Mouse (Mus musculus): ENCODE measurements at regions not wholly inside any gene's neighbourhood (a gene's known extent, or its start where the extent isn't known, plus 50 kb on each side); places are given as distances from the start of the nearest gene placed in this dataset.

GRCm38 (mm10) chr5:138875180-138876076, 55.5 kb downstream of the Gm5294 start:
- no peaks in the 10 kb centered on the region for H3K36me3 ChIP-seq (replicated peaks)
- no peak overlapping the region for H3K4me3 ChIP-seq
- no peaks in the 10 kb centered on the region for H3K27me3 ChIP-seq (ENCODE audit: poor library complexity, severe bottlenecking)
- H3K9me3 ChIP-seq, result no peaks in the 10 kb centered on the region
- 80% methylated on average over 24 of the region's 24 CpGs for WGBS
- DNase-seq (ENCODE audit: extremely low spot score, low spot score), result no peak
- H3K4me1 ChIP-seq, result peaks cover 9% of the 10 kb centered on the region
- no peak overlapping the region; the same call in 1 of the 2 replicates for H3K27ac ChIP-seq

GRCm38 (mm10) chr5:138881649-138882226, 61.9 kb downstream of the Gm5294 start:
- DNase-seq (ENCODE audit: extremely low spot score, low spot score), result no peak
- WGBS, result 57% methylated on average over 9 of the region's 9 CpGs
- 0 out of 2 replicates have a peak overlapping the region, but pooled peaks have one; percentile 1 for H3K27ac ChIP-seq
- H3K4me3 ChIP-seq, result no peak overlapping the region
- no peaks in the 10 kb centered on the region for H3K36me3 ChIP-seq (replicated peaks)
- no peaks in the 10 kb centered on the region for H3K9me3 ChIP-seq
- 0 out of 2 replicates have a peak, but pooled peaks cover 6% of the 10 kb centered on the region for H3K27me3 ChIP-seq (ENCODE audit: poor library complexity, severe bottlenecking)
- peaks cover 18% of the 10 kb centered on the region for H3K4me1 ChIP-seq

GRCm38 (mm10) chr5:138883573-138883972, 63.7 kb downstream of the Gm5294 start:
- WGBS, result 68% methylated on average over 9 of the region's 9 CpGs

GRCm38 (mm10) chr5:138885905-138886304, 66.0 kb downstream of the Gm5294 start:
- Histone ChIP-seq H3K27me3 (ENCODE audit: poor library complexity, severe bottlenecking) (0 out of 2 replicates have a peak, but pooled peaks cover 6% of the 10 kb centered on the region), H3K4me3 (no peak overlapping the region), H3K9me3 (no peaks in the 10 kb centered on the region), H3K27ac (no peak overlapping the region), H3K4me1 (peaks cover 18% of the 10 kb centered on the region), H3K36me3 (replicated peaks) (no peaks in the 10 kb centered on the region)
- DNase-seq (ENCODE audit: extremely low spot score, low spot score), result no peak
- WGBS, result 83% methylated on average over 3 of the region's 3 CpGs

More at GRCm38 (mm10) chr5:138883573-138883972, 63.7 kb downstream of the Gm5294 start:
- no peak for DNase-seq (ENCODE audit: extremely low spot score, low spot score)
- Histone ChIP-seq H3K36me3 (replicated peaks) (no peaks in the 10 kb centered on the region), H3K9me3 (no peaks in the 10 kb centered on the region), H3K27me3 (ENCODE audit: poor library complexity, severe bottlenecking) (0 out of 2 replicates have a peak, but pooled peaks cover 6% of the 10 kb centered on the region), H3K4me1 (peaks cover 18% of the 10 kb centered on the region), H3K4me3 (no peak overlapping the region), H3K27ac (peak overlapping the region; percentile 44; the same call in 1 of the 2 replicates)

GRCm38 (mm10) chr5:138888749-138889148, 68.9 kb downstream of the Gm5294 start:
- Histone ChIP-seq H3K27me3 (ENCODE audit: poor library complexity, severe bottlenecking) (0 out of 2 replicates have a peak, but pooled peaks cover 4% of the 10 kb centered on the region), H3K4me3 (no peak overlapping the region), H3K9me3 (no peaks in the 10 kb centered on the region), H3K27ac (no peak overlapping the region), H3K36me3 (replicated peaks) (no peaks in the 10 kb centered on the region), H3K4me1 (peaks cover under 1% of the 10 kb centered on the region; the same call in 1 of the 2 replicates)
- 56% methylated on average over 9 of the region's 9 CpGs for WGBS
- DNase-seq (ENCODE audit: extremely low spot score, low spot score), result no peak

GRCm38 (mm10) chr5:138889760-138890159, 69.9 kb downstream of the Gm5294 start:
- H3K27me3 ChIP-seq (ENCODE audit: poor library complexity, severe bottlenecking), result no peaks in the 10 kb centered on the region
- no peak overlapping the region for H3K27ac ChIP-seq
- no peaks in the 10 kb centered on the region for H3K36me3 ChIP-seq (replicated peaks)
- no peaks in the 10 kb centered on the region for H3K4me1 ChIP-seq
- H3K4me3 ChIP-seq, result no peak overlapping the region
- WGBS, result 89% methylated on average over 5 of the region's 5 CpGs
- no peaks in the 10 kb centered on the region for H3K9me3 ChIP-seq
- DNase-seq (ENCODE audit: extremely low spot score, low spot score), result no peak

GRCm38 (mm10) chr5:138894496-138894895, 74.6 kb downstream of the Gm5294 start:
- Histone ChIP-seq H3K36me3 (replicated peaks) (no peaks in the 10 kb centered on the region), H3K9me3 (no peaks in the 10 kb centered on the region), H3K27me3 (ENCODE audit: poor library complexity, severe bottlenecking) (no peaks in the 10 kb centered on the region), H3K27ac (no peak overlapping the region), H3K4me1 (peaks cover 10% of the 10 kb centered on the region), H3K4me3 (no peak overlapping the region)
- no peak for DNase-seq (ENCODE audit: extremely low spot score, low spot score)
- 92% methylated on average over 13 of the region's 13 CpGs for WGBS

GRCm38 (mm10) chr5:138897255-138897654, 77.4 kb downstream of the Gm5294 start:
- Histone ChIP-seq H3K9me3 (no peaks in the 10 kb centered on the region), H3K27me3 (ENCODE audit: poor library complexity, severe bottlenecking) (no peaks in the 10 kb centered on the region), H3K27ac (no peak overlapping the region), H3K36me3 (replicated peaks) (no peaks in the 10 kb centered on the region), H3K4me1 (peaks cover 10% of the 10 kb centered on the region), H3K4me3 (no peak overlapping the region)
- no peak for DNase-seq (ENCODE audit: extremely low spot score, low spot score)

- Histone ChIP-seq H3K27ac (0 out of 2 replicates have a peak overlapping the region, but pooled peaks have one; percentile 35), H3K4me1 (peaks cover 10% of the 10 kb centered on the region), H3K9me3 (no peaks in the 10 kb centered on the region), H3K36me3 (replicated peaks) (no peaks in the 10 kb centered on the region), H3K4me3 (no peak overlapping the region), H3K27me3 (ENCODE audit: poor library complexity, severe bottlenecking) (no peaks in the 10 kb centered on the region)
- DNase-seq (ENCODE audit: extremely low spot score, low spot score), result no peak
- 62% methylated on average over 7 of the region's 7 CpGs for WGBS
These were observed 78.6 kb downstream of the Gm5294 start for GRCm38 (mm10) chr5:138898440-138898839.

- H3K36me3 ChIP-seq (replicated peaks), result no peaks in the 10 kb centered on the region
- 90% methylated on average over 15 of the region's 15 CpGs for WGBS
- no peak for DNase-seq (ENCODE audit: extremely low spot score, low spot score)
- peaks cover 10% of the 10 kb centered on the region for H3K4me1 ChIP-seq
- H3K9me3 ChIP-seq, result no peaks in the 10 kb centered on the region
- H3K27ac ChIP-seq, result no peak overlapping the region
- no peak overlapping the region for H3K4me3 ChIP-seq
- no peaks in the 10 kb centered on the region for H3K27me3 ChIP-seq (ENCODE audit: poor library complexity, severe bottlenecking)
These were observed 81.2 kb downstream of the Gm5294 start for GRCm38 (mm10) chr5:138900952-138901599.

- no peaks in the 10 kb centered on the region for H3K27me3 ChIP-seq (ENCODE audit: poor library complexity, severe bottlenecking)
- no peak for DNase-seq (ENCODE audit: extremely low spot score, low spot score)
- H3K4me1 ChIP-seq, result peaks cover 10% of the 10 kb centered on the region
- H3K9me3 ChIP-seq, result no peaks in the 10 kb centered on the region
- H3K36me3 ChIP-seq (replicated peaks), result no peaks in the 10 kb centered on the region
- H3K27ac ChIP-seq, result no peak overlapping the region
- H3K4me3 ChIP-seq, result no peak overlapping the region
- 93% methylated on average over 1 of the region's 1 CpGs for WGBS
These were observed 82.4 kb downstream of the Gm5294 start for GRCm38 (mm10) chr5:138902316-138902715.

GRCm38 (mm10) chr5:138911769-138912710, 85.1 kb downstream of the Pdgfa start:
- Histone ChIP-seq H3K36me3 (replicated peaks) (no peaks in the 10 kb centered on the region), H3K4me1 (peaks cover 42% of the 10 kb centered on the region), H3K9me3 (no peaks in the 10 kb centered on the region), H3K27me3 (ENCODE audit: poor library complexity, severe bottlenecking) (no peaks in the 10 kb centered on the region), H3K4me3 (no peak overlapping the region), H3K27ac (peak overlapping the region; percentile 9; the same call in 1 of the 2 replicates)
- 65% methylated on average over 7 of the region's 7 CpGs for WGBS
- DNase-seq (ENCODE audit: extremely low spot score, low spot score), result no peak
